Mouse (Mus musculus) testis, postnatal 10 days (tissue): ENCODE data around the gene Crxos.
"Not testable (repeated sequence)": the region's sequence is repeated elsewhere in the genome, so short reads cannot be mapped to it uniquely, and the experiment has no call there.

Source experiments
- DNase-seq: peaks from one replicate; pipeline ENCODE4 v3.0.0; 2021; ENCODE audit warnings: low spot score

Gene Crxos

GRCm38 (mm10) chr7:15882317-15882716, at the start of gene Crxos:
TSS of gene Crxos (plus strand) at chr7:15882617.
- DNase-seq: no peak

GRCm38 (mm10) chr7:15839578-15839977, 42.8 kb upstream of the Crxos start, which contains the start of gene Obox6:
TSS of gene Obox6 (minus strand) at chr7:15839678.
- no peak for DNase-seq

GRCm38 (mm10) chr7:15859657-15860056, 22.8 kb upstream of the Crxos start:
- no peak for DNase-seq

- DNase-seq: no peak
These were observed 18.3 kb upstream of the Crxos start for GRCm38 (mm10) chr7:15864104-15864503.

GRCm38 (mm10) chr7:15879756-15880155, 2.7 kb upstream of the Crxos start, which contains the start of gene Crx:
TSS of gene Crx (minus strand) at chr7:15879968.
- no peak for DNase-seq

GRCm38 (mm10) chr7:15881388-15881787, 1.0 kb upstream of the Crxos start:
- no peak for DNase-seq

GRCm38 (mm10) chr7:15881831-15882230, 586 bp upstream of the Crxos start:
- no peak for DNase-seq

- DNase-seq: no peak
These were observed 1.7 kb downstream of the Crxos start for GRCm38 (mm10) chr7:15884127-15884526.

- DNase-seq: no peak
These were observed 11.8 kb downstream of the Crxos start for GRCm38 (mm10) chr7:15894251-15894650.

- DNase-seq: no peak
These were observed 19.1 kb downstream of the Crxos start for GRCm38 (mm10) chr7:15901366-15902048.

GRCm38 (mm10) chr7:15905861-15906260, 23.4 kb downstream of the Crxos start:
- DNase-seq: no peak

- DNase-seq: no peak
These were observed 24.2 kb downstream of the Crxos start for GRCm38 (mm10) chr7:15906602-15907001.

GRCm38 (mm10) chr7:15907971-15908590, 25.7 kb downstream of the Crxos start:
- no peak for DNase-seq

GRCm38 (mm10) chr7:15910521-15910920, 28.1 kb downstream of the Crxos start:
- DNase-seq: no peak

GRCm38 (mm10) chr7:15912183-15912582, 29.8 kb downstream of the Crxos start:
- peak; percentile 85 for DNase-seq

- DNase-seq: peak; percentile 64
These were observed 31.8 kb downstream of the Crxos start for GRCm38 (mm10) chr7:15914252-15914651.

GRCm38 (mm10) chr7:15914751-15915150, 32.3 kb downstream of the Crxos start:
- no peak for DNase-seq

- DNase-seq: not testable (repeated sequence)
These were observed 33.3 kb downstream of the Crxos start for GRCm38 (mm10) chr7:15915695-15916094.

GRCm38 (mm10) chr7:15916134-15916723, 33.8 kb downstream of the Crxos start:
- no peak for DNase-seq

GRCm38 (mm10) chr7:15916996-15917395, 34.6 kb downstream of the Crxos start:
- DNase-seq: no peak

- no peak for DNase-seq
These were observed 36.0 kb downstream of the Crxos start for GRCm38 (mm10) chr7:15918371-15918770.

GRCm38 (mm10) chr7:15919947-15920346, 37.5 kb downstream of the Crxos start:
- no peak for DNase-seq

- no peak for DNase-seq
These were observed 38.3 kb downstream of the Crxos start for GRCm38 (mm10) chr7:15920645-15921190.
